Mouse (Mus musculus): Measurements from ENCODE around the gene Hspb6. TPM values are rescaled to one million over a fixed set of nuclear protein-coding genes. Genes with fewer than 3 reads are reported as not detected.

The Hspb6 gene
- polyA plus RNA-seq, 1 experiment from 2014 or later, result 9.3 TPM

DNA sequence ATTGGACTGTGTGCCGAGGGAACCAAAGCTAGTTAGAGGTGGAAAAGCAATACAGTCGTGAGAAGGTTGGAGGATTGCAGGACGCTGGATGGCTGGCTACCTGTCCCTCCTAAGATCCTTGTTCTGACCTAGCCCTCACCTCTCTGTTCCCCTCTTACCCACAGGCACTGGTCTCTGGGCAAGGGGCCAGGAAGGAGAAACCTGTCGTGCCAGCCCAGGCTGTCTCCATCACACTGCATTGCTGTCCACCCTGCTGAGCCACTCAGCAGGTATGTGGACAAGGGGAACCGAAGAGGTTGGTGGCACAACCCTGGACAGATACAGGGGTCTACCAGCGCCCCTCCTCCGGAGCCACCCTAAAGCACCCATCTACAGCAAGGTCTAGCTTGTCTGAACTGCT is 48.7 kb downstream of the Hspb6 start:
- no peak overlapping the region for H3K4me3 ChIP-seq (replicated peaks; ENCODE audit: low read length)
- no peaks in the 10 kb centered on the region for H3K9me3 ChIP-seq (ENCODE audit: control insufficient read depth, low read length)
- H3K9ac ChIP-seq (replicated peaks; ENCODE audit: low read depth, low read length), result no peak overlapping the region
- no peak overlapping the region for H3K27ac ChIP-seq (ENCODE audit: low read length)
- no peaks in the 10 kb centered on the region for H3K27me3 ChIP-seq (replicated peaks; ENCODE audit: control insufficient read depth, insufficient read depth, low read length)
- 69% methylated on average over 7 of the region's 7 CpGs for WGBS
- no peaks in the 10 kb centered on the region for H3K36me3 ChIP-seq (ENCODE audit: control insufficient read depth, insufficient read depth)
- no peak for ATAC-seq
- H3K4me1 ChIP-seq (replicated peaks; ENCODE audit: control insufficient read depth, insufficient read depth, low read length), result peaks cover 12% of the 10 kb centered on the region
- peak overlapping the region; percentile 34; the same call in 1 of the 2 replicates for H3K4me2 ChIP-seq (ENCODE audit: low read length)

DNA sequence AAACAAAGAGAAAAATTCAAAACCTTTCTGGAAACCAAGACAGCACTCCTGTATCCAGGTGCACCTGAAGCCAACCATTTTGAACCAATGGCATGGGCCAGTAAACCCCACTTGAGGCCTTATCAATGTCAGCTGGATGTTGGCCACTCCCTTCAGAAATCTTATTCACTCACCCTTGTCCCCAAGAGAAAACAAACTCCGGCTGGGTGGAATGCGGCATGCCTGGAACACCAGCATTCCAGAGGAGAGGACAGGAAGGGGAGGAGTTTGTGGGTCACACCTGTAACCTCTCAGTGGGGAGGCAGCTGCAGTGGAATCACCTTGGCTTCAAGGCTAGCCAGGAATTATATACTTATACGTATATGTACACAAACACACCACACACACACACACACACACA is 50.6 kb downstream of the Hspb6 start:
- H3K4me1 ChIP-seq (replicated peaks; ENCODE audit: control insufficient read depth, insufficient read depth, low read length), result peaks cover 12% of the 10 kb centered on the region
- H3K4me2 ChIP-seq (ENCODE audit: low read length), result no peak overlapping the region
- H3K4me3 ChIP-seq (replicated peaks; ENCODE audit: low read length), result no peak overlapping the region
- no peaks in the 10 kb centered on the region for H3K27me3 ChIP-seq (replicated peaks; ENCODE audit: control insufficient read depth, insufficient read depth, low read length)
- no peak overlapping the region for H3K9ac ChIP-seq (replicated peaks; ENCODE audit: low read depth, low read length)
- no peaks in the 10 kb centered on the region for H3K9me3 ChIP-seq (ENCODE audit: control insufficient read depth, low read length)
- H3K27ac ChIP-seq (ENCODE audit: low read length), result no peak overlapping the region
- no peaks in the 10 kb centered on the region for H3K36me3 ChIP-seq (ENCODE audit: control insufficient read depth, insufficient read depth)
- ATAC-seq, result no peak
- WGBS, result 56% methylated on average over 3 of the region's 3 CpGs

GRCm38 (mm10) chr7:30604424-30604823 is 52.4 kb downstream of the Hspb6 start:
- H3K9me3 ChIP-seq (ENCODE audit: control insufficient read depth, low read length), result no peaks in the 10 kb centered on the region
- no peak for ATAC-seq
- H3K4me3 ChIP-seq (replicated peaks; ENCODE audit: low read length), result no peak overlapping the region
- WGBS, result 62% methylated on average over 8 of the region's 8 CpGs
- no peak overlapping the region for H3K9ac ChIP-seq (replicated peaks; ENCODE audit: low read depth, low read length)
- H3K4me1 ChIP-seq (replicated peaks; ENCODE audit: control insufficient read depth, insufficient read depth, low read length), result peaks cover 12% of the 10 kb centered on the region
- no peak overlapping the region for H3K27ac ChIP-seq (ENCODE audit: low read length)
- no peaks in the 10 kb centered on the region for H3K36me3 ChIP-seq (ENCODE audit: control insufficient read depth, insufficient read depth)
- H3K27me3 ChIP-seq (replicated peaks; ENCODE audit: control insufficient read depth, insufficient read depth, low read length), result no peaks in the 10 kb centered on the region
- no peak overlapping the region for H3K4me2 ChIP-seq (ENCODE audit: low read length)

DNA sequence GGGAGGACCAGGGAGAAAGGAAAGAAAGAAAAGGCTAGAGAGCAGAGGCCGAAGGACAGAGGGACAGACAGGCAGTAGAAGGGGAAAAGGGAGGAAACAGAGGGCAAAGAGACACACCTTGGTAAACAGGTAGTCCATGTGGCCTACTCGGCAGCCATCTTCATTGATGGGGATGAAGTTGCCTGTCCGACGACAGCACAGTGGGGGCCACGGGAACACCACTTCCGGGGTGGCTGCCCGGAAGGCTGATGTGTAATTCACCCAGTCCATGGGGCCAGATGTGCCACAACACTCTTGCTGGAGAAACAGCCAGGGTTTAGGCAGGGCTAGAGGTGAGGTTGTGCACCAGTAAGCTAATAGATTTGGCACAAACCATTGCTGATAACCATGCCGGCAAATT is 53.0 kb downstream of the Hspb6 start:
- H3K36me3 ChIP-seq (ENCODE audit: control insufficient read depth, insufficient read depth), result no peaks in the 10 kb centered on the region
- no peak overlapping the region for H3K9ac ChIP-seq (replicated peaks; ENCODE audit: low read depth, low read length)
- H3K4me3 ChIP-seq (replicated peaks; ENCODE audit: low read length), result no peak overlapping the region
- H3K27ac ChIP-seq (ENCODE audit: low read length), result no peak overlapping the region
- ATAC-seq, result no peak
- WGBS, result 87% methylated on average over 8 of the region's 8 CpGs
- H3K9me3 ChIP-seq (ENCODE audit: control insufficient read depth, low read length), result no peaks in the 10 kb centered on the region
- peaks cover 8% of the 10 kb centered on the region for H3K4me1 ChIP-seq (replicated peaks; ENCODE audit: control insufficient read depth, insufficient read depth, low read length)
- no peak overlapping the region for H3K4me2 ChIP-seq (ENCODE audit: low read length)
- no peaks in the 10 kb centered on the region for H3K27me3 ChIP-seq (replicated peaks; ENCODE audit: control insufficient read depth, insufficient read depth, low read length)

Small RNA genes lying within 50 kb of the gene (microRNA-seq; reads per million reads assigned to microRNA genes)
- gene Gm38670, result not detected
- not detected for gene Mir3569

Other genes starting within 250 kb of the Hspb6 start
- 93.6 and 104 TPM in 2 replicates for gene Alkbh6, start 243.5 kb upstream of the Hspb6 start, polyA plus RNA-seq (2015; fragmentation: Nextera tagmentation; extraction: Ambion mirVana)
- 8.5 and 11.7 TPM in 2 replicates for gene Syne4, start 237.4 kb upstream of the Hspb6 start, polyA plus RNA-seq (2015; fragmentation: Nextera tagmentation; extraction: Ambion mirVana)
- not detected in 2 replicates for gene E130208F15Rik, start 230.4 kb upstream of the Hspb6 start, polyA plus RNA-seq (2015; fragmentation: Nextera tagmentation; extraction: Ambion mirVana)
- gene Sdhaf1, start 228.3 kb upstream of the Hspb6 start, polyA plus RNA-seq (2015; fragmentation: Nextera tagmentation; extraction: Ambion mirVana), result 18.0 and 19.3 TPM in 2 replicates
- 10.4 and 13.4 TPM in 2 replicates for gene Lrfn3, start 189.4 kb upstream of the Hspb6 start, polyA plus RNA-seq (2015; fragmentation: Nextera tagmentation; extraction: Ambion mirVana)
- 14.0 and 19.1 TPM in 2 replicates for gene Tyrobp, start 138.4 kb upstream of the Hspb6 start, polyA plus RNA-seq (2015; fragmentation: Nextera tagmentation; extraction: Ambion mirVana)
- not detected in 2 replicates for gene Hcst, start 132.3 kb upstream of the Hspb6 start, polyA plus RNA-seq (2015; fragmentation: Nextera tagmentation; extraction: Ambion mirVana)
- 2.3 and 3.4 TPM in 2 replicates for gene Nfkbid, start 130.4 kb upstream of the Hspb6 start, polyA plus RNA-seq (2015; fragmentation: Nextera tagmentation; extraction: Ambion mirVana)
- gene Aplp1, start 106.6 kb upstream of the Hspb6 start, polyA plus RNA-seq (2015; fragmentation: Nextera tagmentation; extraction: Ambion mirVana), result 584 and 649 TPM in 2 replicates
- gene Kirrel2, start 94.5 kb upstream of the Hspb6 start, polyA plus RNA-seq (2015; fragmentation: Nextera tagmentation; extraction: Ambion mirVana), result 0.22 and 0.43 TPM in 2 replicates
- not detected in 2 replicates for gene Nphs1, start 93.9 kb upstream of the Hspb6 start, polyA plus RNA-seq (2015; fragmentation: Nextera tagmentation; extraction: Ambion mirVana)
- gene Prodh2, start 58.6 kb upstream of the Hspb6 start, polyA plus RNA-seq (2015; fragmentation: Nextera tagmentation; extraction: Ambion mirVana), result not detected in 2 replicates
- gene Arhgap33, start 17.1 kb upstream of the Hspb6 start, polyA plus RNA-seq (2015; fragmentation: Nextera tagmentation; extraction: Ambion mirVana), result 122 and 148 TPM in 2 replicates
- 8.8 and 13.5 TPM in 2 replicates for gene Proser3, start 121 bp downstream of the Hspb6 start, polyA plus RNA-seq (2015; fragmentation: Nextera tagmentation; extraction: Ambion mirVana)
- 52.9 and 55.1 TPM in 2 replicates for gene Lin37, start 7.7 kb downstream of the Hspb6 start, polyA plus RNA-seq (2015; fragmentation: Nextera tagmentation; extraction: Ambion mirVana)
- gene U2af1l4, start 11.1 kb downstream of the Hspb6 start, polyA plus RNA-seq (2015; fragmentation: Nextera tagmentation; extraction: Ambion mirVana), result 107 and 111 TPM in 2 replicates
- gene Gm49396, start 11.2 kb downstream of the Hspb6 start, polyA plus RNA-seq (2015; fragmentation: Nextera tagmentation; extraction: Ambion mirVana), result 23.5 and 28.5 TPM in 2 replicates
- gene Psenen, start 11.4 kb downstream of the Hspb6 start, polyA plus RNA-seq (2015; fragmentation: Nextera tagmentation; extraction: Ambion mirVana), result 117 and 121 TPM in 2 replicates
- 5.8 and 6.3 TPM in 2 replicates for gene Igflr1, start 13.2 kb downstream of the Hspb6 start, polyA plus RNA-seq (2015; fragmentation: Nextera tagmentation; extraction: Ambion mirVana)
- gene Kmt2b, start 36.5 kb downstream of the Hspb6 start, polyA plus RNA-seq (2015; fragmentation: Nextera tagmentation; extraction: Ambion mirVana), result 8.7 and 15.6 TPM in 2 replicates
- 0.22 and 0.23 TPM in 2 replicates for gene Zbtb32, start 46.7 kb downstream of the Hspb6 start, polyA plus RNA-seq (2015; fragmentation: Nextera tagmentation; extraction: Ambion mirVana)
- gene Upk1a, start 60.7 kb downstream of the Hspb6 start, polyA plus RNA-seq (2015; fragmentation: Nextera tagmentation; extraction: Ambion mirVana), result 0.34 and 0.40 TPM in 2 replicates
- gene Cox6b1, start 74.0 kb downstream of the Hspb6 start, polyA plus RNA-seq (2015; fragmentation: Nextera tagmentation; extraction: Ambion mirVana), result 860 and 869 TPM in 2 replicates
- gene Etv2, start 83.7 kb downstream of the Hspb6 start, polyA plus RNA-seq (2015; fragmentation: Nextera tagmentation; extraction: Ambion mirVana), result not detected in 2 replicates
- 153 and 155 TPM in 2 replicates for gene Rbm42, start 98.1 kb downstream of the Hspb6 start, polyA plus RNA-seq (2015; fragmentation: Nextera tagmentation; extraction: Ambion mirVana)
- gene Haus5, start 112.8 kb downstream of the Hspb6 start, polyA plus RNA-seq (2015; fragmentation: Nextera tagmentation; extraction: Ambion mirVana), result 34.0 and 34.5 TPM in 2 replicates
- not detected in 2 replicates for gene Pmis2, start 119.4 kb downstream of the Hspb6 start, polyA plus RNA-seq (2015; fragmentation: Nextera tagmentation; extraction: Ambion mirVana)
- gene 2200002J24Rik, start 146.7 kb downstream of the Hspb6 start, polyA plus RNA-seq (2015; fragmentation: Nextera tagmentation; extraction: Ambion mirVana), result not detected in 2 replicates
- gene Atp4a, start 160.0 kb downstream of the Hspb6 start, polyA plus RNA-seq (2015; fragmentation: Nextera tagmentation; extraction: Ambion mirVana), result 1.3 and 2.4 TPM in 2 replicates
- 202 and 214 TPM in 2 replicates for gene Tmem147, start 177.4 kb downstream of the Hspb6 start, polyA plus RNA-seq (2015; fragmentation: Nextera tagmentation; extraction: Ambion mirVana)
- 0.68 and 1.1 TPM in 2 replicates for gene Gapdhs, start 191.5 kb downstream of the Hspb6 start, polyA plus RNA-seq (2015; fragmentation: Nextera tagmentation; extraction: Ambion mirVana)
- gene Sbsn, start 199.3 kb downstream of the Hspb6 start, polyA plus RNA-seq (2015; fragmentation: Nextera tagmentation; extraction: Ambion mirVana), result 2.2 and 2.3 TPM in 2 replicates
- gene Dmkn, start 211.6 kb downstream of the Hspb6 start, polyA plus RNA-seq (2015; fragmentation: Nextera tagmentation; extraction: Ambion mirVana), result 1.1 and 2.2 TPM in 2 replicates
- gene Krtdap, start 235.7 kb downstream of the Hspb6 start, polyA plus RNA-seq (2015; fragmentation: Nextera tagmentation; extraction: Ambion mirVana), result 3.9 TPM in 1 of 2 replicates, not detected in the other